Mouse (Mus musculus) lung, postnatal 0 days (tissue): ENCODE data around the gene Ergic2. TPM values are rescaled to one million over a fixed set of nuclear protein-coding genes. Genes with fewer than 3 reads are reported as not detected.

ENCODE experiments used
- ATAC-seq: fragments of 200-750 bp; cut with Nextera tagmentation; 2 replicates; pipeline ENCODE4 v1.8.0; 2017; ENCODE audit warnings: moderate library complexity
- DNase-seq: peaks from one replicate; pipeline ENCODE4 v3.0.0-alpha.2; 2016; ENCODE audit warnings: low spot score
- H3K27ac ChIP-seq: fragments of 300-500 bp; sonication (generic); 2 replicates; pipeline ENCODE4 v1.5.1; 2014; ENCODE audit warnings: antibody characterized with exemption, mild to moderate bottlenecking, low read length, mixed read lengths
- H3K27me3 ChIP-seq: fragments of 300-500 bp; sonication (generic); replicated peaks from 2 replicates; pipeline ENCODE4 v1.6.1; 2014; ENCODE audit warnings: low read length, mixed read lengths; ENCODE audit not compliant: insufficient read depth
- H3K36me3 ChIP-seq: fragments of 300-500 bp; sonication (generic); 2 replicates; pipeline ENCODE4 v1.6.1; 2014; ENCODE audit warnings: low read length, mixed read lengths; ENCODE audit not compliant: insufficient read depth
- H3K4me1 ChIP-seq: fragments of 300-500 bp; sonication (generic); 2 replicates; pipeline ENCODE4 v1.6.1; 2014; ENCODE audit warnings: antibody characterized with exemption, low read depth, low read length, mixed read lengths; ENCODE audit not compliant: insufficient read depth
- H3K4me2 ChIP-seq: fragments of 300-500 bp; sonication (generic); replicated peaks from 2 replicates; pipeline ENCODE4 v1.6.1; 2014; ENCODE audit warnings: low read depth, mild to moderate bottlenecking, low read length, moderate library complexity, mixed read lengths
- H3K4me3 ChIP-seq: fragments of 300-500 bp; sonication (generic); 2 replicates; pipeline ENCODE4 v1.5.1; 2014; ENCODE audit warnings: low read depth, low read length
- H3K9ac ChIP-seq: fragments of 300-500 bp; sonication (generic); replicated peaks from 2 replicates; pipeline ENCODE4 v1.6.1; 2014; ENCODE audit warnings: low read depth, mild to moderate bottlenecking
- H3K9me3 ChIP-seq: fragments of 300-500 bp; sonication (generic); 2 replicates; pipeline ENCODE4 v1.6.1; 2016; ENCODE audit warnings: low read length, mixed read lengths
- CTCF ChIP-seq: IDR thresholded peaks from 2 replicates; pipeline ENCODE4 v1.5.1; 2016; ENCODE audit warnings: antibody characterized with exemption, mild to moderate bottlenecking
- EP300 ChIP-seq: IDR thresholded peaks from 2 replicates; pipeline ENCODE4 v1.6.1; 2016; ENCODE audit warnings: antibody characterized with exemption, mild to moderate bottlenecking, control low read depth
- WGBS: fragments of 180-500 bp; shearing (Covaris S2); extraction: QIAGEN DNeasy Blood & Tissue Kit; methylation state at CpG from one replicate; pipeline ENCODE4 v1.1.7; 2014; 5-methylcytosine and 5-hydroxymethylcytosine counted together
- polyA plus RNA-seq: library from polyadenylated mRNA; unstranded; fragments of >200 nt; fragmentation: Nextera tagmentation; extraction: Ambion mirVana; gene quantifications from 2 replicates; pipeline ENCODE4 v1.2.1, GENCODE M21; 2015

The Ergic2 gene
- polyA plus RNA-seq, 1 experiment from 2014 or later, result 159 TPM

- WGBS, result 75% methylated on average over 4 of the region's 4 CpGs
- no peak for TF ChIP-seq CTCF
- TF ChIP-seq EP300, result no peak
- H3K9me3 ChIP-seq, result no peaks in the 10 kb centered on the region
- H3K4me1 ChIP-seq, result peaks cover 3% of the 10 kb centered on the region; the same call in 1 of the 2 replicates
- H3K36me3 ChIP-seq, result 0 out of 2 replicates have a peak, but pooled peaks cover 3% of the 10 kb centered on the region
- H3K4me3 ChIP-seq, result no peak overlapping the region
- H3K27ac ChIP-seq, result no peak overlapping the region
- DNase-seq (no peak), ATAC-seq (no peak)
- no peak overlapping the region for H3K9ac ChIP-seq
- H3K27me3 ChIP-seq, result no peaks in the 10 kb centered on the region
- no peak overlapping the region for H3K4me2 ChIP-seq
Observed at GRCm38 (mm10) chr6:148216752-148217151, 4.6 kb upstream of the Ergic2 start.

- peak; percentile 77 for DNase-seq
- Histone ChIP-seq H3K4me1 (peaks cover 6% of the 10 kb centered on the region; the same call in 1 of the 2 replicates), H3K4me2 (no peak overlapping the region), H3K9ac (no peak overlapping the region), H3K9me3 (no peaks in the 10 kb centered on the region), H3K36me3 (0 out of 2 replicates have a peak, but pooled peaks cover 3% of the 10 kb centered on the region), H3K27me3 (no peaks in the 10 kb centered on the region), H3K4me3 (no peak overlapping the region), H3K27ac (no peak overlapping the region)
- TF ChIP-seq CTCF (peak; percentile 79), EP300 (no peak)
- no peak for ATAC-seq
- WGBS, result 3% methylated on average over 5 of the region's 5 CpGs
Observed at GRCm38 (mm10) chr6:148214765-148215164, 2.6 kb upstream of the Ergic2 start.

- peak overlapping the region; percentile 100 for H3K4me3 ChIP-seq
- ATAC-seq (peak; percentile 40), DNase-seq (peak; percentile 40)
- no peaks in the 10 kb centered on the region for H3K27me3 ChIP-seq
- 1% methylated on average over 41 of the region's 51 CpGs for WGBS
- 0 out of 2 replicates have a peak, but pooled peaks cover 3% of the 10 kb centered on the region for H3K36me3 ChIP-seq
- H3K9ac ChIP-seq, result peak overlapping the region; percentile 96
- no peaks in the 10 kb centered on the region for H3K9me3 ChIP-seq
- peak overlapping the region; percentile 76 for H3K27ac ChIP-seq
- peak overlapping the region; percentile 82 for H3K4me2 ChIP-seq
- peaks cover 8% of the 10 kb centered on the region for H3K4me1 ChIP-seq
- TF ChIP-seq EP300, result no peak
- TF ChIP-seq CTCF, result no peak
Observed at GRCm38 (mm10) chr6:148211391-148211876, 740 bp downstream of the Ergic2 start.

- DNase-seq, result no peak
Observed at GRCm38 (mm10) chr6:148207522-148207921, 4.7 kb downstream of the Ergic2 start.

GRCm38 (mm10) chr6:148205134-148205533 lies 7.0 kb downstream of the Ergic2 start:
- no peak for ATAC-seq
- Histone ChIP-seq H3K4me1 (peaks cover 3% of the 10 kb centered on the region; the same call in 1 of the 2 replicates), H3K27me3 (no peaks in the 10 kb centered on the region), H3K9me3 (no peaks in the 10 kb centered on the region), H3K4me3 (no peak overlapping the region), H3K36me3 (peaks cover 7% of the 10 kb centered on the region; the same call in 1 of the 2 replicates), H3K4me2 (no peak overlapping the region), H3K9ac (no peak overlapping the region), H3K27ac (no peak overlapping the region)
- WGBS, result 75% methylated on average over 1 of the region's 1 CpGs
- no peak for DNase-seq
- TF ChIP-seq EP300 (no peak), CTCF (no peak)

More at GRCm38 (mm10) chr6:148207522-148207921, 4.7 kb downstream of the Ergic2 start:
- Histone ChIP-seq H3K9me3 (no peaks in the 10 kb centered on the region), H3K4me1 (peaks cover 7% of the 10 kb centered on the region), H3K27ac (no peak overlapping the region), H3K4me2 (no peak overlapping the region), H3K9ac (no peak overlapping the region), H3K27me3 (no peaks in the 10 kb centered on the region), H3K36me3 (no peaks in the 10 kb centered on the region), H3K4me3 (no peak overlapping the region)
- TF ChIP-seq CTCF (no peak), EP300 (no peak)
- 61% methylated on average over 1 of the region's 1 CpGs for WGBS
- ATAC-seq, result no peak

- H3K4me3 ChIP-seq, result no peak overlapping the region
- H3K27ac ChIP-seq, result no peak overlapping the region
- no peaks in the 10 kb centered on the region for H3K27me3 ChIP-seq
- no peak overlapping the region for H3K9ac ChIP-seq
- 89% methylated on average over 3 of the region's 3 CpGs for WGBS
- no peaks in the 10 kb centered on the region for H3K9me3 ChIP-seq
- DNase-seq (no peak), ATAC-seq (no peak)
- no peaks in the 10 kb centered on the region for H3K4me1 ChIP-seq
- TF ChIP-seq CTCF, result no peak
- no peak for TF ChIP-seq EP300
- H3K4me2 ChIP-seq, result no peak overlapping the region
- peaks cover 17% of the 10 kb centered on the region; the same call in 1 of the 2 replicates for H3K36me3 ChIP-seq
Observed at GRCm38 (mm10) chr6:148199729-148200128, 12.4 kb downstream of the Ergic2 start.

- WGBS, result 86% methylated on average over 2 of the region's 2 CpGs
- Histone ChIP-seq H3K36me3 (peaks cover 17% of the 10 kb centered on the region; the same call in 1 of the 2 replicates), H3K9me3 (no peaks in the 10 kb centered on the region), H3K27me3 (no peaks in the 10 kb centered on the region), H3K4me1 (no peaks in the 10 kb centered on the region), H3K9ac (no peak overlapping the region), H3K4me2 (no peak overlapping the region), H3K4me3 (no peak overlapping the region), H3K27ac (no peak overlapping the region)
- DNase-seq (no peak), ATAC-seq (no peak)
- no peak for TF ChIP-seq CTCF
- TF ChIP-seq EP300, result no peak
Observed at GRCm38 (mm10) chr6:148199177-148199576, 13.0 kb downstream of the Ergic2 start.
